Mouse (Mus musculus) cortical plate, adult 2 months (tissue): ENCODE measurements around the gene Ctsw.

Source experiments
- CTCF ChIP-seq: fragments of 200-500 bp; IDR thresholded peaks from 2 replicates; pipeline ENCODE4 v1.5.1; 2011; ENCODE audit warnings: mild to moderate bottlenecking, control low read depth, low read length; ENCODE audit not compliant: insufficient read depth; ENCODE audit errors: extremely low read depth
- POLR2A ChIP-seq: fragments of 200-500 bp; IDR thresholded peaks from 2 replicates; pipeline ENCODE4 v1.6.1; 2011; ENCODE audit warnings: mild to moderate bottlenecking, low read length, control low read depth; ENCODE audit not compliant: insufficient read depth; ENCODE audit errors: extremely low read depth

DNA sequence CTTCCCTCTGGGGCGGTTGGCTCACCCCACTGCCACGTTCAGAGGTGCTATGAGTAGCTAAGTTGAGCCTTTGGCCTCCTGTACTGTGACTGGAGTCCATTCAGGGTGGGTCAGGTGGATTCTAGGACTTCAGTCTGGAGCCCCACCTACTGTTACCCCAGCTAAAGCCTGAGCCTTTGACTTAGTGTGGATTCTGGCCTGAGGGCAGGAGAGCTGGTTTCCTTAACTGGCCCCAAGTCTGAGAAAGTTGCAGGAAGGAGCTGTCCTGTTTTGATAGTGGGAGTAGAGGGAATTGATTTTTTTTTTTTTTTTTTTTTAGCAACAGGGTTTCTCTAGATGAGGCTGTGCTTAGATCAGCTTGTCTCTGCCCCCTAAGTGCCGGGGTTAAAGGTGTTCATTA is 26.0 kb upstream of the Ctsw start:
- TF ChIP-seq CTCF (no peak), POLR2A (no peak)
